Mouse (Mus musculus): ENCODE results near the gene Zfp960.
"Not testable (repeated sequence)": the region's sequence is repeated elsewhere in the genome, so short reads cannot be mapped to it uniquely, and the experiment has no call there.

Zfp960 gene

GRCm38 (mm10) chr17:17063628-17064494 is at the start of gene Zfp960:
Gene Zfp960 (plus strand): TSS chr17:17064113.
- DNase-seq (ENCODE audit: low spot score) = peak; percentile 98

DNA sequence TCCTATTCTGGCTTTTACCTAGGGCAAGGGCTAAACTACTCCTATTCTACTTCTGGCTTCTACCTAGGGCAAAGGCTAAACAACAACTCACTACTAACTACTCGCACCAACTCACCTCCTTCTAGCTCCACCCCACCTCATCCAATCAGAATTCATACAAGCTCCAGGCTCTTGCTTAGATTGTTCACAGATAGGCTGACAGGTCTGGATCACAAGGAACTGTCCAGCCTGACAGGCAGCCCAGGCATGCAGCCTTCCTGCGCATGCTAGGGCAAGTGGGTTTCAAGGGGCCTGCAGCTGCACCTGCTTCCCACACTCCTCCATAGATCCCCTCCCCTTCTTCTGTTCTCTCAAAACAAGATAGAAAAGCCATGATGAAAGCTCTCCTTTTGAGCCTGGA is 45.8 kb upstream of the Zfp960 start:
- not testable (repeated sequence) for DNase-seq (ENCODE audit: low spot score)

- not testable (repeated sequence) for DNase-seq (ENCODE audit: low spot score)
These were observed 4.3 kb upstream of the Zfp960 start for GRCm38 (mm10) chr17:17059566-17059965.

- DNase-seq (ENCODE audit: low spot score) = not testable (repeated sequence)
These were observed 57.1 kb downstream of the Zfp960 start, which contains the start of gene Zfp97 for GRCm38 (mm10) chr17:17120830-17121502. Gene Zfp97 (plus strand): TSS chr17:17121415.
